Mouse (Mus musculus) adrenal gland, postnatal 36 days (tissue): Measurements from ENCODE around the gene Gm10300. TPM values are rescaled to one million over a fixed set of nuclear protein-coding genes. Genes with fewer than 3 reads are reported as not detected.

Experiments used
- DNase-seq, 2 experiments: peaks; one replicate each; pipeline ENCODE4 v3.0.0; 2021; ENCODE audit warnings: mixed read lengths in 1 of 2
- long read RNA-seq, 2 experiments: library from polyadenylated mRNA; stranded (forward); transcript quantifications; one replicate each; pipeline ENCODE4 v2.0.0; 2021; ENCODE audit warnings: borderline sequencing depth in 2 of 2
- total RNA-seq, 2 experiments: library from RNA; stranded (reverse); gene quantifications; 2 replicates each; pipeline ENCODE4 v1.2.3; 2021

Gene Gm10300
- total RNA-seq = under 1 TPM in 1 of 2 experiments, not detected in 1; 0.36 TPM
- long read RNA-seq, experiment 1, partial matches to known transcripts = 0 of 1 reads
- long read RNA-seq, experiment 1, other reads (novel, unspliced or antisense) = 0 of 1 reads
- long read RNA-seq, experiment 2 = 0 reads

DNA sequence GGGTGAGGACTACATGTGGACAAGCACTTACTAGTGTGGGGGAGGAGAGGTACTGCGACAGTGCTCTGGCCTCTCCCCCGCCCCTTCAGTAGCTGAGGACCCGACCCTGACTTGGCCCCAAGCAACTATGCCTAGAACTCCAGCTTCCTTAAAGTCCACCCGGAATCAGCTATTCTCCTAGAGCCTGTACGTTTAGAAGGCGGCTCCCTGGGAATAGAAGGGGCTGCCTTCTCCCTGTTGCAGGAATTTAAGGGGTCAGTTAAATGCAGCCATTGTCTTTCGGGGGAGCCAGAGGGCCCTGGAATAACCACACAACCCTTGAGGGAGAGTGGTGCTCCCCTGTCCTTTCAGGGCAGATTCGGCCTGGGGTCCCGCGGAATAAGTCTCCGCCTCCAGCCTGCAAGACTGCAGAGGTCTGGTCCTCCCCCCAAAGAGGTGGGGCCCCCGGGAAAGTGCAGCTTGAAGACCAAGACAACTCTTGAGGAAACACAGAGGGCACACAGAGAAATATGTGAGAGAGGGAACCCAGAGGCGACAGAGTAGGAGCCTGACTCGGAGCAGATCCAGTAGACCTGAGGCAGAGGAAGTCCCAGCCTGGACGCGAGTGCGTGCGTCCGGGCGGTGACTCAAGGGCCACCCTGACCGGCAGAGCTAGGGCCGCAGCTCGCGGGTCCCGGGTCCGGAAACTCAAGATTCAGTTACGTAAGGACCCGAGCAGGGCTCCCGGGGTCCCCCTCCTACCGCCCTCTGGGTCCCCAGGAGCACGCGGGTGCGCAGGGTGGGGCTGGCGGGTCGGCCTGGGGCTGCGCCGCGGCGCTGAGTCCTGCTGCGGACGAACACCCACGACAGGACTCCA lies at the start of gene Gm10300:
TSS of gene Gm10300 (plus strand) at position 621 of the 856 bp plus-strand sequence.
- DNase-seq = peak; percentile 68 to 72

DNA sequence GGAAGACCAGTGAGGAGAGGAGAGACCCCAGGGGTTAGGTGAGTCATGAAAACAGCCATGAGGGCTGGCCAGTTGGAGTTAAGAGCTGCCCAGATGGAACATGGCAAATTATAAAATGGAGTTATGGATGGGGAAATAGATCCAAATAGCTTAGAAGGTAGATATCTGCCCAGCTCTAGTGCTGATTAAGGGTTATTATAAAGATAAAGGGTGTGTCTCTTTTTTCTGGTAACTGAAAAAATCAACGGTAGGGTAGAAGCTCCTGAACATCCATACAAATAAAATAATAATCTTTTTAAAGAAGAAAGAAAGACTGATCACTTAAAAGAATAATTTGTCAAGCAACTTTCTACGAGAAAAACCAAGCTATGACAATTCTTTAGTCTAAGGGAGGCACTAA lies 49.2 kb upstream of the Gm10300 start:
- DNase-seq = no peak

DNA sequence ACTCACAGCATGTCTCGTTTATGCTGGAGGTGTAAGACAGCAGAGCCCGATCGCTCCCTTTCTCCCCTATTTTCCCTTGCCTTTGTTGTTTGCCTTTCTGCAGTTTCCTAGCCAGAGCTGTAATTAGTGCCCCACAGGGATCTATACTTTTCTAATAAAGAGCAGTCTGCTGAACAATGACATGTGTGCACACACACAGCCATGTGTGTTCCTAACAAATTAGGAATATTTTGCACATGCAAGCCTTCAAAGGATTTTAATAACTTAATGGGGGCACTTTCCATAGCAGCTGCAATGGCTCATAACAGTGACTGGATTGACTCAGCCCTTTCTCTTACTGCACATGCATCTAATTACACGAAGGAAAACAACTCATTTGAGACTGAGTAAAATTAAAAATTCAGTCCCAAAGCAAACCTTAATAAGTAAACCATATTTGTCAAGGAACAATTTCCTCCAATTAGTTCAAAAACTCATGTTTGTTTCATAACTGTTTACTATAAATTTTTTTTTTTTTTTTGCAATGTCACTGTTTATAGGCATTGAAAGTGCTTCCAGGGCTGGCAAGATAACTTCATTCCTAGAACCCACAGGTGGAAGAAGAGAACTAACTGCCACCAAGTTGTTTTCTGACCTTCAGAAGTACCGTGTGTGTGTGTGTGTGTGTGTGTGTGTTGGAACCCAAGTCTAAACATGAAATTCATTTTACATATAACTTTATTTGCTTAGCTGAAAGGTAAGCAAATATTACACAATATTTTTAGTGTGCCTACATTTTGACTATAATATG lies 48.6 kb upstream of the Gm10300 start:
- DNase-seq = no peak

DNA sequence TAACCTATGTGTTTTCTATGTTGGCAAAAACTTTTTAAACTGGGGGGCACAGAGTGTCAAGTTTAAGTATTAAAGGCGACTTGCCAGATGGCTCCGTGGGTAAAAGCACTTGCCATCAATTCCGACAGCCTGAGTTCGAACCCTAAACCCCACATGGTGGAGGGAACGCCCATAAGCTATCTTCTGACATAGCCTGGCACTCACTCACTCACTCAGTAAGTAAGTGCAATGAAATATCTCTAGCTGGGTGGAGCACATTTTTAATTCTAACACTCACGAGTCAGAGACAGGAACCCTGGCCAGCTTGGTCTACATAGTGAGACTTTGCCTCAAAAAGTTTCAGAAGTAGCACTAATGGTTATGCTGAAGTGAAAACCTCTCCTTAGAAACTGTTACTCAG lies 47.3 kb upstream of the Gm10300 start:
- DNase-seq = no peak

DNA sequence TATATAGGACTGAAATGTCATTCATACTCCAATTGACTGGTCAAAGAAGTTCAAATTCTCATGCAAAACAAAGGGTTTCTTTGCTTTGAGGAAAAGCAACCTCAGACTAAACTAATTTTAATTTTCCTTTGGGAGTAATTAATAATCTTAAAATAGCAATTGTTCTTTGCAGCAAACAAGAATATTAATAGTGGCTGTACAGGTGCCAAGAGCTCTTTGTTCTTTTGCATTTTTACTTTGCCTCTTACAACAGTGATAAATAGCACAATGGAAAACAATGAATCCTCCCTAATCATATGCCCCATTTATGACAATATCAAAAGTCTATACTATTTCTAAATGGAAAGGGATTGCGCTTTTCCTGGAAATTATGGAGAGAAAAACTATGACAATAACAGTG lies 46.7 kb upstream of the Gm10300 start:
- DNase-seq = no peak

DNA sequence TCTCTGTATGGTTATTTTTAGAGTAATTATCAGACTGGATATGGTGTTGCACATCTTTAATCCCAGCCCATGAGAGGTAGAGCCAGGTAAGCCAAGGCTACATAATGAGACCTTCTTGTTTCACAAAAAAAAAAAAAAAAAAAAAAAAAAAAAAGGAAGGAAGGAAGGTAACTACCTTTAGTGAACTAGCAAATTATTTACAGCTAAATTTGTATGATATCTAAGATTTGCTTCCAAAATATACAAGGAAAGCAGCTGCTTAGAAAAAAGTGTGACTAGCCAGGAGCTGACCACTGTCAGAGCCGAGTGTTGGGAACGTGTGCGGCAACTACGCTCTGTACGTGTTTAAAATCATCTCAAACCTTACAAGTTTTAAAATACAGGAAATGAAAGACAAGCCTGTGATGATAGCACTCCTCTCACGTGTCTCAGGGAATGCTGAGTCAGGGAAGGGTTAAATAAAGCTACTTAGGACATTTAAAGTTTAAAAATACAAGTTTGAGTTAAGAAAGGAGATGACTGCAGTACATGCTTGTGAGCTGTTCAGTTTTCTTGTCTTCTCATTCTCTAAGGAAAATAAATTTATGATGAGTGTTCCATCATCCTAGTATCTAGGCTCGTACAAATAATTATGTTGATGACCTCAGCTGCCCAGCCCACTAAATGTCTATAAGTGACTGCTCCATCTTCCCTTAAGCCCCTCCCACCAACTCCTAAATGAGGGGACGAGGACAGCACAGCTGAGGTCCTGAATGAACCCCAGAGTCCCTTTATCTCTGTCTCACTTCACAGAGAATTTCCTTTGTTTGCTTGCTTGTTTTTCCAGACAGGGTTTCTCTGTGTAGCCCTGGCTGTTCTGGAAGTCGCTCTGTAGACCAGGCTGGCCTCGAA lies 44.4 kb upstream of the Gm10300 start:
- no peak for DNase-seq

DNA sequence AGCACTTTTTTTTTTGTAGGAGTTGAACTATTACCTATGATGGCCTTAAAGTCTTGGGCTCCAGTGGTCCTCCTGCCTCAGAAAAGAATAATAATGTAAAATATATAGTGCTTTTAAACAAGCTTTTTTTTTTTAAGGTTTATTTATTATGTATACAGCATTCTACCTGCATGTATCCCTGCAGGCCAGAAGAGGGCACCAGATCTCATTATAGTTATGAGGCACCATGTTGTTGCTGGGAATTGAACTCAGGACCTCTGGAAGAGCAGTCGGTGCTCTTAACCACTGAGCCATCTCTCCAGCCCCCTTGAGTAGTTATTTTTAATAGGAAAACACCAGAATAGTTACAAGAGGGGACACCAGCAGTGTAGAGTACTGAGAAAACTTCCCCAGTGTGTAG lies 41.3 kb upstream of the Gm10300 start:
- DNase-seq = no peak

DNA sequence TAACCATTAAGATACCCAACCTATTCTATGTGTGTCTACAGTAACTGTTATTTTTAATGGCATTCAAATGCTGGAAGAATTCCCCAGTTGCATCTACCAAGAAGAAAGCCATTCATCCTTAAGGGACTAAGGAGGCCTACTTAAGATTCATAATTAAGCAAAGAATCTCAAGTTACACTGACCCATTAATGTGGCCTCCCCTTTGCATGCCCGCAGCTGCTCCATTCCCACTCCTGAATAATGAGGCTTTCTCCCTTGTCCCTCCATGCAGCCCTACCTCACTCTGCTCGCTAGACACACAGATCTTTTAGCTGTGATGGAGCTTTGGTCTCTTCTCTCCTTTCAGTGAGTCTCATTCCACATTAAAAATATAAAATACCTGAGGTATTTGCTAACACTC lies 40.3 kb upstream of the Gm10300 start:
- no peak for DNase-seq

DNA sequence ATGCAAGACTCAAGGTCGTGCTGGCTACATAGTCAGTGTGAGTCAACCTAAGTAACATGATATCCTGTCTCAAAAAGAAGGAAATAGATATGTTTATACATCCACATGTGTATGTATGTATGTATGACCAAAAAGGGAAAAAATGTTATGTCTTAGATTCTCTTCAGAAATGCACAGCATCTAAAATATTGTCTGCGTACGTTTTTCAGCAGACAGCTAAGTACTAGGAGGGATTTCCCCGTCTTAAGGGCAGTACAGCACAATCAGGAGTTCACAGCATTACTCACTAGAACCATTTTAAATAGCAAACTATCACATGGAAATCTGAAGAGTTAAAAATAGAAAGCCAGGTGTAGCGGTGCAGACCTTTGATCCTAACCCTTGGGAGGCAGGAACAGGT lies 37.4 kb upstream of the Gm10300 start:
- DNase-seq = no peak

DNA sequence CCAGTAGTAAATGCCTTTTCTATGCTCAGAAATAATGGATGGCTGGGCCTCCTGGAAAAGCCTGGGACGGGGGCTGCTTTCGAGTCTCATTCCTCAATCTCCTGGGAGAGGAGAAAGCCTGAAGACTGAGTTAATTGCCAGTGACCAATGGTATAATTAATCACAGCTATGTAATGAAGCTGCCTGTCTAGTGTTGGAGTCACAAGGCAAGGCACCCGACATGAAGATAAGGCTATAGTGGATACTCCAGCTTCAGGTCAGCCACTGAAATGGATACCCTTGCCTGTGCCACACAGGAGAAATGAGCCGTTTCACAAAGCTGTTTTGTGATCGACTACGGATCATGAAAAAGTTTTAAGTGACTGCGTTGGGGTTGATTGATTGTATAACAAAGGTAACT lies 36.5 kb upstream of the Gm10300 start:
- no peak for DNase-seq

DNA sequence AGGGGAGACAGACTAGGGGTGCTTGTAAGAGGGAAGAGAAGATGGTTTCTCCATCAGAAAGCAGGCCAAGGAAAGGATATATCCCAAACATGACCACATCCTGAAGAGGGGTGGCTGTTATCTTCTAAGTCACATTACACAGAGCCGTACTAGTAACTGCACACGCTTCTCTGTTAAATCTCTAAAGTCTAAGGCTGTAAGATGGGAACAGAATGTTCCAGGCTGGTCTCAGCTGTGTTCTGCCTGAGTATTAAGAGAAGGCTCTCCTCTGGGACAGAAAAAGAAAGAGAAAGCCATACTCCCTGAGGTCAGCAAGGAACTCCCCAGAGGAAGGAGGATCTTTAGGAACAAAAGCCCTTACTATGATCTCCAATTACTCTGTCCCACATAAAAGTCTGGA lies 35.7 kb upstream of the Gm10300 start:
- no peak for DNase-seq

DNA sequence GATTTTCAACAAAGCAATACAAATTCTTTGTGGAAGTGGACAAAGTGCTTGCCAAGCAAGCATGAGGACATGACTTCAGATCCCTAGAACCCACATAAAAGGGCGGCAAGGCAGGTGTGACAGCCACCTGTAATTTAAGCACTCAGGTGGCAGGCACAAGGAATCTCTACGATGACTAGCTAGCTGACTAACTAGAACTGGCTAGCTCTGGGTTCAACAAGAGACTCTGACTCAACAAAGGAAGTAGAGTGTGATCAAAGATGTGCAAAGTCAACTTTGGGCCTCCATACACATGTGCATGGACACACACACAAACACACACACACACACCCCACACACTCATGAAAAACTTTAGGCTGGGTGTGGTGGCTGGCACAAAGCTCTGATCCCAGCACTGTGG lies 35.0 kb upstream of the Gm10300 start:
- DNase-seq = no peak

DNA sequence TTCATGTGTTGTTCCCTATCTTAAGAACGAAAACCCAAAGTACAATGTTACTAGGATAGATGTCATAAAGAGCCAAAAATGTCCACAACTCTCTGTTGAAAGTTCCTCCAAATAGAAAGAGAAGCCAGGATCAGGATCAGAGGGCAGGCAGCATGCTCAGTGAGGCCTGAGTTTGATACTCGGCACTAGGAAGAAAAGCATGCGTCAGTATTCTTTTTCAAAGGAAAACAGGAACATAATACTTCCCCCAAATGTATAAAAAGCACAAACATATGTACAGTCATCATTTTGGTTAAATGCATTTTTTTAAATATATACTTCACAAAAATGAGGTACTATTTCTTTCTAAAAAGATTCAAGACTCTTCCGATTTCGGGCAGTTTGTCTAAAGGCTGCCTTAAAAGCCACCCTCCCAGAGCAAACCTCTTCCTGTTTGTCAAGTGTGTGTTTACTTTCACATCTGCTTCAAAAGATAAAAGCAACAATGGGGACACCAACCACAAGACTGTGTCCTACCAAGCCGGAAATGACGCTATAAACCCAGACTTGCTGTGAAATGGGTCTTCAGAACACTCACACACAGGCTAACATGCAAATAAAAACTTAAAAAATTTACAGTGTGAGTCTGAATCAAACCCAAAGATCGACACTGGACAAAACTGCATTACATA lies 34.4 kb upstream of the Gm10300 start:
- peak in 1 of 2 experiments; percentile 11 for DNase-seq

DNA sequence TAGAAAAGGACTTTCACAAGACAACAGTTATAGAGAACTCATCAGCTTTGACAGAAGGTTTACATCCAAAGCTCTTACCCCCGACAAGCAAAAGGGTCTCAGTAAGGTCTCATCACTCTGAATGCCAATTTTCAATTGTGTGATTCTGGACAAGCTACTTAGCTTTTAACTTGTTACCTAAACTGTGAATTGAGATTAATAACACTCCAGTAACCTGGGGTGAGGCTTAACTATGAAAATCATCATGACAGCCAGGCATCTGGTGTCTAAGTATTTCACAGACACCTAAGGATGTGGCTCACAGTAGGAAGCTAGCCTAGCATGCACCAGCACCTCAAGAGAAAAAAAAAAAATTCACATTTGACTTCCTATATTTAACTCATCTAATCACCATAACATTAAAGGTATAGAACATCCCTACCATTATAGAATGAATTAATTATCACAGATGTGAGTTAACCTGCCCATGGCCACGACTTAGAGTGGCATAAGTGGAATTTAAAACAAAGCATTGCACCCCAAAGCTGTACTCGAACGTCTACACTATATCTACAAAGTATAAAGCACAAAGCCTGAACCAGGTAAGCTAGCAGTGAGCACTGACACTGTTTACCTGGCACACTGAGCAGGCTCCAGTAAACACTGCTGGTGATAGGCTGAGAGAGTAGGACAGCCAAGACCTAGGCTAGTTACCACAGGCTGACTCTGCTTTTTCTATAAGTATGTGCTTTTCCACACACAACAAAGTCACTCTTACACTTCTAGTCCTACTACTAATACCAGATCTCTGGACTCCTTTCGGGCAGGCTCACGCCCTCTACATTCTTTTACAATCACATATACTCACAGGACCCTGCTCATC lies 32.8 kb upstream of the Gm10300 start:
- no peak for DNase-seq

DNA sequence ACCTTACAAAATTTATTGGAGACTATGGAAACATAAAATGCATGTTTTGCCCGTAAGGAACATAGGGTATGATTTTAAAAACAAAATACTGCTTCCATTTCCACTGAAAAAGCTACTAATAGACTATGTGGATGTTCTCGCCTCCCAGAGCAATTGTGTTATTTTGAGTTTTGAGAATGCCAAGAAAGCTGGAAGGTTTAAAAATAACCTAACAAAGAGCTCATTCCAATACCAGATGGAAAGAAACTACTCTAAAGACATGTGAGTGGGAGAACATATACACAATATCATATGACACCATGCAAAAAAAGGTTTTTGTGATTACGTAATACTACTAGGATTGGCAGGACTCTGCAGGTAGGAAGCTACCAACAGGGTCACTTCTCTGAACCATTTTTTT lies 30.8 kb upstream of the Gm10300 start:
- no peak for DNase-seq

DNA sequence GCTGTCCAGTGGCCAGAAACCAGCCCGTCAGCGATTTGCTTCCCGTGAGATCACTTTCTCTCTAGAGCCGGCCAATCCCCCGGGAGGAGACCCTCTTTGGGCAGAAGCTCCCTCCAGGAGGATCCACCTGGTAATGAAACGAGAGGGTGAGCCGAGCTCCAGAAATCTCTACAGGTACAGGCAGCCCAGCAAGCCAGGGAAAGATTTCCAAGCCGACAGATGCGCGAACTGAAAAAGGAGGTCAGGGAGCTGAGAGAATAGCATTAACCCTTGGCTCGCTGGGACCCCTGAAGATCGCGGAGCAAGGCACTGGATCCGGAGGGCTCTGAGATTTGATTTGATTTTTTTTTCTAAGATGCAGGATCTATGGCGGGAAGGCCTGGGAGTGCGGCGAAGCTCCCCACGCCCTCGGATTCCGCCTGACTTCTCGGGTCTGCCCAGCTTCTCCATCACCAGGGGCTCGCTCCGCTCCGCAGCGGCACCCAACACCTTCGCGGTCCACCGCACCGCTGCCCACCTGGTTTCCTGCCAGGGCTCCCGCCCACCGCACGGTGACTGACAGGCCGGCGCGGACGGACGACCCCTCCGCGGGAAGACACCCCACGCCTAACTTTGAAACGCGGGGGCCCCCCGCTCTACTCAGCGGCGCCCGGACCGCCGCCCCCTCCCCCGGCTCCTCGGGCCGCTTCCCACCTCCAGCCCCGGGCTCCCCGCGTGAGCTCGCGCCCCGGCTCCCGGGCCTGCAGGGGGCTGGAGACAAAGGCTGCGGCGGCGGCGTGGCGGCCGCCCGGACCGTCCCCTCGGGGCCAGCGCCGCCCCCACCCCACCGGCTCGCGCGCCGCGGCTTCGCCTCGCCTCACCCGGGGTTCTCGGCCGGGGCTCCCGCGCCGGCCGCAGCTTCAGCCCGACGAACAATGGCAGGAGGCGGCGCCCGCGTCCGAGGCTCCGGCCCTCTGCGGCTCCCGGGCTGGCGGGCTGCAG lies 26.2 kb upstream of the Gm10300 start:
- peak; percentile 35 to 55 for DNase-seq

DNA sequence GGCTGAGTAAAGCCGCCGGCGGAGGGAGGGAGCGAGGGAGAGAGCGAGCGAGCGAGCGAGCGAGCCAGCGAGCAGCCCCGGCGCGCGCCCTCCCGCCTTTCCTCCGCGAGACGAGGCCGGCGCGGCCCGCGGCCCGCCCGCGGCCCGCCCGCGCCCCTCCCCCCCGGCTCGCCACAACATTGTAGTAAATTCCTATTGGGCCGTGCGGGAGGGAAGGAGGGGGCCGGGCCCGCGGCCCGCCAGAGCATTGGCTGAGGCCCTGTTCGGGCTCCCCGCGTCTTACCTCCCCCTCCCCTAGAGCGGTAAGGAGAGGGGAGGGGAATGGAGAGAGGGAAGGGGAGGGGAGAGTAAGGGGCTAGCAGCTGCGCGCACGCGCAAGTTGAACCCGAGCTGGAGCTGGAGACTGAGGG lies 25.5 kb upstream of the Gm10300 start:
- DNase-seq = peak; percentile 90 to 94

DNA sequence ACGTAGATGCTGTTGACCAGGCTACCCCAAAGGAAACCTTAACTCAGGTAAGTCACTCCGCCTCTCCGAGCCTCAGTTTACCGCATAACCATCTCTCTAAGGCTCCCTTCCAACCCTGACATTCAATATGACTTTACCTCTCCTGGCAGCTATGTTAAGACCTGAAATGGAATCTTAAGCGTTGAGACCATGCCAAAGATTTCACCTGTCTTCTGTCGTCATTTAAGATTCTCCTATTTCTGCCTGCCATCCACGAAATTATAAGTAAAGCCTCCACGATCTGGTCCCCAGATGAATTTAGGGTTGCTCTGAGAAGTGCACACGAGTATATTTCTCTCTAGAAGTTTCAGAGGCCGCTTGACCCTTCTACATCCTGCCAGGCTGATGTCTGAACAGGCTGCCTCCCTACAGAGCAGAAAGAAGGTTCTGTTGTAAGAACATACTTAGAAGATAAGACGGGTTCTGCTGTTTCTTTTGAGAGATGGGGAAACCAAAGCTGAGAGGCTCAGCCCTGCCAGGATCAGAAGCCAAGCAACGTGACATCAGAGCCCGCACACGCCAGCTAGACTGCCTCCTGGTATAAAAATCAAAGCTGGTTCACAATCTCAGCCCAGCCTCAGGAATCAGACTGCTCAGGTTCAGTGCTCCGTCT lies 24.8 kb upstream of the Gm10300 start:
- DNase-seq = no peak
